Mouse (Mus musculus) lung, postnatal 0 days (tissue): Measurements from ENCODE around the gene Ncbp3. TPM values are rescaled to one million over a fixed set of nuclear protein-coding genes. Genes with fewer than 3 reads are reported as not detected.
"Not testable (repeated sequence)": the region's sequence is repeated elsewhere in the genome, so short reads cannot be mapped to it uniquely, and the experiment has no call there.

ENCODE experiments used
- ATAC-seq: fragments of 200-750 bp; cut with Nextera tagmentation; 2 replicates; pipeline ENCODE4 v1.8.0; 2017; ENCODE audit warnings: moderate library complexity
- DNase-seq: peaks from one replicate; pipeline ENCODE4 v3.0.0-alpha.2; 2016; ENCODE audit warnings: low spot score
- H3K27ac ChIP-seq: fragments of 300-500 bp; sonication (generic); 2 replicates; pipeline ENCODE4 v1.5.1; 2014; ENCODE audit warnings: antibody characterized with exemption, mild to moderate bottlenecking, low read length, mixed read lengths
- H3K27me3 ChIP-seq: fragments of 300-500 bp; sonication (generic); replicated peaks from 2 replicates; pipeline ENCODE4 v1.6.1; 2014; ENCODE audit warnings: low read length, mixed read lengths; ENCODE audit not compliant: insufficient read depth
- H3K36me3 ChIP-seq: fragments of 300-500 bp; sonication (generic); 2 replicates; pipeline ENCODE4 v1.6.1; 2014; ENCODE audit warnings: low read length, mixed read lengths; ENCODE audit not compliant: insufficient read depth
- H3K4me1 ChIP-seq: fragments of 300-500 bp; sonication (generic); 2 replicates; pipeline ENCODE4 v1.6.1; 2014; ENCODE audit warnings: antibody characterized with exemption, low read depth, low read length, mixed read lengths; ENCODE audit not compliant: insufficient read depth
- H3K4me2 ChIP-seq: fragments of 300-500 bp; sonication (generic); replicated peaks from 2 replicates; pipeline ENCODE4 v1.6.1; 2014; ENCODE audit warnings: low read depth, mild to moderate bottlenecking, low read length, moderate library complexity, mixed read lengths
- H3K4me3 ChIP-seq: fragments of 300-500 bp; sonication (generic); 2 replicates; pipeline ENCODE4 v1.5.1; 2014; ENCODE audit warnings: low read depth, low read length
- H3K9ac ChIP-seq: fragments of 300-500 bp; sonication (generic); replicated peaks from 2 replicates; pipeline ENCODE4 v1.6.1; 2014; ENCODE audit warnings: low read depth, mild to moderate bottlenecking
- H3K9me3 ChIP-seq: fragments of 300-500 bp; sonication (generic); 2 replicates; pipeline ENCODE4 v1.6.1; 2016; ENCODE audit warnings: low read length, mixed read lengths
- CTCF ChIP-seq: IDR thresholded peaks from 2 replicates; pipeline ENCODE4 v1.5.1; 2016; ENCODE audit warnings: antibody characterized with exemption, mild to moderate bottlenecking
- EP300 ChIP-seq: IDR thresholded peaks from 2 replicates; pipeline ENCODE4 v1.6.1; 2016; ENCODE audit warnings: antibody characterized with exemption, mild to moderate bottlenecking, control low read depth
- WGBS: fragments of 180-500 bp; shearing (Covaris S2); extraction: QIAGEN DNeasy Blood & Tissue Kit; methylation state at CpG from one replicate; pipeline ENCODE4 v1.1.7; 2014; 5-methylcytosine and 5-hydroxymethylcytosine counted together
- polyA plus RNA-seq: library from polyadenylated mRNA; unstranded; fragments of >200 nt; fragmentation: Nextera tagmentation; extraction: Ambion mirVana; gene quantifications from 2 replicates; pipeline ENCODE4 v1.2.1, GENCODE M21; 2015

Gene Ncbp3
- polyA plus RNA-seq, 1 experiment from 2014 or later = 5.3 TPM

DNA sequence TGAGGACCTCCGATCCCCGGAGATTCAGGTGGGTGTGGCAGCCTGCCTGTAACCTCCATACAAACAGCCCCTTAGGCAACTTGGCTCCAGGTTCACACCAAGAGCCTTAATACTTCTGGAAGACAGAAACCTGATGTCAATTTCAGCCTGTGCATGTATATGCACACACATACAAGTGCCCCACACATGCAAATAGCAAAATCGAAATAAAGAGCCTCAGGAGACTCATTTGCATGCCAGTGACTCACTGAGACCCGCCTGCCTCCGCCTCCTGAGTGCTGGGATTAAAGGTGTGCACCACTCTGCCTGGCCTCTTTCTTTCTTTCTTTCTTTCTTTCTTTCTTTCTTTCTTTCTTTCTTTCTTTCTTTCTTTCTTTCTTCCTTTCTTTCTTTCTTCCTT, 51.3 kb downstream of the Ncbp3 start:
- ATAC-seq (no peak), DNase-seq (no peak)
- Histone ChIP-seq H3K27me3 (no peaks in the 10 kb centered on the region), H3K4me2 (no peak overlapping the region), H3K4me1 (no peaks in the 10 kb centered on the region), H3K9me3 (no peaks in the 10 kb centered on the region), H3K36me3 (no peaks in the 10 kb centered on the region), H3K4me3 (no peak overlapping the region), H3K9ac (no peak overlapping the region), H3K27ac (no peak overlapping the region)
- 61% methylated on average over 5 of the region's 5 CpGs for WGBS
- TF ChIP-seq EP300 = no peak
- no peak for TF ChIP-seq CTCF

DNA sequence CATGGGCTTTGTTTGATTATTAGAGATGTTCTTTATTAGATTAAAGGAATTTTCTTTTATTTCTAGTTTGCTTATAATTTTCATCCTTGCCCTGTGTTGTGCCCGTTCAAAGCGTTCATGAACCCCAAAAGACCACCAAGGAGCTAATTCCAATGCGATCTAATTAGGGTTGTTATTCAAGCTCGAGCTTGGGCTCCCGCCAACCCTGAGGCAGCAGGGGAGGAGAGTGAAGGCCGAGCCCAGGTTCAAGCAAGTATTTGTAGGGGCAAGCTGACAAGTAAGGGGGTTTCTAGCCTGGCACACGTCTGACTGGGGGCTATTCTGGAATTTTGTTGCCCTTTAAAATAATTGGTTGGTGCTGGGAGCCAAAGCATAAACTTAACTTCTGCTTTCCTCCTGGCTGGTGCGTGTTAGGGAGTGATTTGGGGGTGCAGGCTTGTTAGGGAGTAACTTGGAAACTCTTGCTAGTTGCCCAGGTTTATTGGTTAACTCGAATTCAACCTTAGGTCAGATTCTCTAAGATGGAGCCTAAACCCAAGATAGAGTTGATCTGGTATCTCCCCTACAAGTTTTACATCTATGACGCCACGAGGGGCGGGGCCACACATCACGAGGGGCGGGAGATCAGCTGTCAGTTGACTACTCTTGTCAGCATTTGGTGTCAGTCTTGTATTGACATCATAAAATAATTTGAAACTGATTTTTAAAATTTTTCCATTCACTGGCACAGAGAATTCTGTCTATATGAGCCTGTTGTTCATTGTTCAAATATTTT, 52.6 kb downstream of the Ncbp3 start:
- Histone ChIP-seq H3K9ac (no peak overlapping the region), H3K9me3 (no peaks in the 10 kb centered on the region), H3K4me2 (no peak overlapping the region), H3K27me3 (no peaks in the 10 kb centered on the region), H3K36me3 (no peaks in the 10 kb centered on the region), H3K4me1 (no peaks in the 10 kb centered on the region), H3K27ac (no peak overlapping the region), H3K4me3 (no peak overlapping the region)
- 75% methylated on average over 14 of the region's 14 CpGs for WGBS
- ATAC-seq (no peak), DNase-seq (no peak)
- TF ChIP-seq CTCF = no peak
- no peak for TF ChIP-seq EP300

DNA sequence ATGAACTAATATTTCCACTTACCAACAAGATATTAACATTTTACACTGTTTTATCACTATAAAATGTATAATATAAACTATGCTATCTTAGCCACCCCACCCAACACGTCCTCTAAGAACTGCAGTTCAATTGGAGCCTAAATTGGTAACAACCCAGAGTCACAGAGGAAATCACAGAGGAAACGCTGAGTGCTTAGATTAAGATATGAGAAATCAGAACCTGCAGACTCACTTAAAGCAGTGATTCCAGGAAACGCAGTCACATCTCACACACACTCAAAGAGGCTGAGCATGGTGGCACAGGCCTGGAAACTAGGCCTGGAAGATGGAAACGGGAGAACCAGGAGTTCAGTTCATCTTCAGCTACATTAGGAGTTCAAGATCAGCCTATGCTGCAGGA, 53.7 kb downstream of the Ncbp3 start:
- WGBS = 56% methylated on average over 4 of the region's 4 CpGs
- Histone ChIP-seq H3K9ac (no peak overlapping the region), H3K36me3 (no peaks in the 10 kb centered on the region), H3K27me3 (no peaks in the 10 kb centered on the region), H3K4me1 (no peaks in the 10 kb centered on the region), H3K9me3 (no peaks in the 10 kb centered on the region), H3K4me2 (no peak overlapping the region), H3K27ac (no peak overlapping the region), H3K4me3 (no peak overlapping the region)
- no peak for TF ChIP-seq EP300
- no peak for TF ChIP-seq CTCF
- DNase-seq (no peak), ATAC-seq (no peak)

GRCm38 (mm10) chr11:73105246-73105645, 57.7 kb downstream of the Ncbp3 start:
- no peaks in the 10 kb centered on the region for H3K27me3 ChIP-seq
- DNase-seq = no peak
- H3K4me2 ChIP-seq = no peak overlapping the region
- 54% methylated on average over 3 of the region's 3 CpGs for WGBS
- no peak overlapping the region for H3K4me3 ChIP-seq
- no peak for ATAC-seq
- no peak overlapping the region for H3K27ac ChIP-seq
- H3K36me3 ChIP-seq = no peaks in the 10 kb centered on the region
- no peak overlapping the region for H3K9ac ChIP-seq
- TF ChIP-seq EP300 (no peak), CTCF (no peak)
- no peaks in the 10 kb centered on the region for H3K4me1 ChIP-seq
- no peaks in the 10 kb centered on the region for H3K9me3 ChIP-seq

- peak; percentile 51 for TF ChIP-seq CTCF
- not testable (repeated sequence) for H3K36me3 ChIP-seq, ATAC-seq, H3K4me3 ChIP-seq, H3K9ac ChIP-seq, DNase-seq, H3K4me1 ChIP-seq, H3K27ac ChIP-seq, H3K9me3 ChIP-seq, H3K4me2 ChIP-seq, H3K27me3 ChIP-seq
- WGBS = 34% methylated on average over 3 of the region's 3 CpGs
Measured at GRCm38 (mm10) chr11:73107358-73107757, 59.8 kb downstream of the Ncbp3 start.

DNA sequence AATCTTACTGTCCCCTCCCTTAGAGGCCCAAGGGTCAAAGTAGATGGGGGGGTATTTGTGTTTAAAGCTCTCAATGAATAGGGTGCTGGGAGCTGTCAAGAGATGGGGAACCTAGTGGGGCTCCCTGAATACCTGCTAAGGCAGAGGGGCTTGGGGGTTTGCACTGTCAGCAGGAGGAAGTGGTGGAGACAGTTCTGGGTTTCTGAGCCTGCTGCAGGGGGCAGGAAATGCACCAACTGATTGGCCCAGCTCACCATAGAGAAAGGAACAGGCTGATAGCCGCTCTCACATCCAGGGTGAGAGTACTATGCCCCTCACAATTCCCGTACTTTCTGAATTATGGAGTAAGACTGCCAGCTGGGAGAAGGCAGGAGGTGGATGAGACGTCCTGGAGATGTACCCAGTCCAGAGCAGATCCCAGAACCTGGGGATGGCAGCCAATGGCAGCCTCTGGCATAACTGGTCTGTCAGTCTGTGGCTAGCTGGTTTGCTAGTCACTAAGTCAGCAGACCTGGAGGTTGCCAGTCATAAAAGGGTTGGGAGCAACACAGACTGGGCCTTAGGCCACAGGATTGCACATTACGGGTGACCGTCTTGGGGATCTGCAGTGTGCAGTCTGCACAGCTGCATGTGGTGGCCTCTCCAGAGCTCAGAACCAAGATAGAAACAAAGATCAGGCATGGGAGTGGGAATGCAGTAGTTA, 60.8 kb downstream of the Ncbp3 start:
- no peak for TF ChIP-seq EP300
- Histone ChIP-seq H3K9ac (no peak overlapping the region), H3K27me3 (no peaks in the 10 kb centered on the region), H3K4me2 (no peak overlapping the region), H3K36me3 (no peaks in the 10 kb centered on the region), H3K4me3 (no peak overlapping the region), H3K27ac (no peak overlapping the region), H3K9me3 (no peaks in the 10 kb centered on the region), H3K4me1 (no peaks in the 10 kb centered on the region)
- ATAC-seq (no peak), DNase-seq (no peak)
- WGBS = 62% methylated on average over 5 of the region's 5 CpGs
